In the genomic region with DNA sequence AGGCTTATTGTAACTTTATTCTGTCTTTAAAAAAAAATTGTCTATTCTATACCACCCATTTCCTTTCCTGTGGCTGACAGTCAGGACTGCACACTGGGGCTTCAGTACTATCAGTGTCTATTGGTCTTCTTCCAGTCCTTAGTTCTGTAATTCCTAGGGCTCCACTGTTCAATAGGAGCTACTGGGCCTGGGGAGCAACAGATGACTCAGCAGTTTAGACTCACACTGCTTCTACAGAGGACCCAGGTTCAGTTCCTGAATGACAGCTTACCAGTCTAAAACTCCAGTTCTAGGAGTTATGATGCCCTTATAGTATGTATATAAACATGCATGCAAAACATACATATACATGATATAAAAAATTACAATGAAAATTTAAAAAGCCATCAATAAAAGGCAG, we compare ENCODE assay signal across 18 mouse cellular contexts.
"Had no signal": no experiment of that assay in that cellular context is flagged by ENCODE, and none has a peak within 500 bp of the region (broad histone marks: within the 10 kb centered on the region; RNA-seq: fewer than 3 reads in every experiment).

No protein-coding gene starts in this region.

- H3K4me2 ChIP-seq: liver, embryonic 11.5 days; liver, embryonic 15.5 days; lung, embryonic 15.5 days; midbrain, embryonic 11.5 days; neural tube, embryonic 12.5 days; neural tube, embryonic 15.5 days had no signal

- H3K4me1 ChIP-seq: liver, embryonic 15.5 days; lung, embryonic 15.5 days; neural tube, embryonic 12.5 days; neural tube, embryonic 15.5 days had no signal

- DNase-seq: kidney, adult 9 months; kidney, postnatal 14 days; kidney, postnatal 4 days; lung, adult 18-20 months; lung, postnatal 10 days; lung, postnatal 4 days; midbrain, embryonic 14.5 days; right cerebral cortex, adult 18-20 months; right cerebral cortex, postnatal 14 days; right cerebral cortex, postnatal 4 days; thymus, postnatal 25 days had no signal

- H3K27ac ChIP-seq: liver, embryonic 15.5 days; lung, embryonic 15.5 days; neural tube, embryonic 12.5 days; neural tube, embryonic 15.5 days; stomach, postnatal 0 days had no signal

- H3K27me3 ChIP-seq: liver, embryonic 15.5 days; lung, embryonic 15.5 days; neural tube, embryonic 12.5 days; neural tube, embryonic 15.5 days had no signal

- H3K9me3 ChIP-seq: liver, embryonic 15.5 days; lung, embryonic 15.5 days; neural tube, embryonic 12.5 days; neural tube, embryonic 15.5 days had no signal

- H3K9ac ChIP-seq: liver, embryonic 15.5 days; lung, embryonic 15.5 days; neural tube, embryonic 12.5 days; neural tube, embryonic 15.5 days had no signal

- H3K4me3 ChIP-seq: liver, embryonic 15.5 days; lung, embryonic 15.5 days; neural tube, embryonic 12.5 days; neural tube, embryonic 15.5 days had no signal
